Mouse (Mus musculus): ENCODE results near the gene Cox8a. TPM values are rescaled to one million over a fixed set of nuclear protein-coding genes. Genes with fewer than 3 reads are reported as not detected.

The Cox8a gene
- polyA plus RNA-seq, 1 experiment from 2014 or later = 822 TPM

DNA sequence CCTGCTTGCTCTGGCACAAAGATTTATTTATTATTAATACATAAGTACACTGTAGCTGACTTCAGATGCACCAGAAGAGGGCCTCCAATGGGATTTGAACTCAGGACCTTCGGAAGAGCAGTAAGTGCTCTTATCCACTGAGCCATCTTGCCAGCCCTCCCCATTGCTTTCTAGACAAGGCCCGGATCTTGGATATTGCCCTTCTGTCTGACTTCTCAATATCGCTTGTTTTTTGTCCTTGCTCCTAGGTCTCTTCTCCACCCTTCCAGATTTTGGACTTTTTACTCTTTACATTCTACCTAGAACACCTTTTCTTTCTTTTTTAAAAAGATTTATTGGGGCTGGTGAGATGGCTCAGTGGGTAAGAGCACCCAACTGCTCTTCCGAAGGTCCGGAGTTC is 1.3 kb upstream of the Cox8a start:
- WGBS = 97% methylated on average over 5 of the region's 5 CpGs
- peaks cover 29% of the 10 kb centered on the region for H3K4me1 ChIP-seq

DNA sequence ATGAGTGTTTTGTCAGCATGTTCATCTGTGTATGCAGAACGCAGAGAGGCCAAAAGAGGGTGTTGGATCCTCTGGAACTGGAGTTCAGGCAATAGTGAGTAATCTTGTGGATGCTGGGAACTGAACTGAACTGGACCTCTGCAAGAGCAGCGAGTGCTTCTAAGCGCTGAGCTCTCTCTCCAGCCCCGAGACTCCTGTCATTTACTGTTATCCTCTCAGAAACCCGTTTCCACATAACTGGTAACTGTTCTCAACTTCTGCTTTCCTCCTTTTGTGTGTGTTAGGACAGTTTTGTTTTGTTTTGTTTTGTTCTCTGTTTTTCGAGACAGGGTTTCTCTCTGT is 481 bp upstream of the Cox8a start:
- Histone ChIP-seq H3K27me3 (replicated peaks) (no peaks in the 10 kb centered on the region), H3K27ac (no peak overlapping the region), H3K4me2 (replicated peaks) (peak overlapping the region; percentile 91), H3K4me3 (peak overlapping the region; percentile 87), H3K4me1 (peaks cover 29% of the 10 kb centered on the region), H3K9me3 (no peaks in the 10 kb centered on the region), H3K9ac (0 out of 2 replicates have a peak overlapping the region, but pooled peaks have one; percentile 8), H3K36me3 (peaks cover 23% of the 10 kb centered on the region)
- WGBS = 10% methylated on average over 6 of the region's 6 CpGs
- peak; percentile 13; the same call in 1 of the 2 replicates for ATAC-seq (ENCODE audit: low FRiP score, low read depth)

More for the DNA sequence above, 1.3 kb upstream of the Cox8a start:
- ATAC-seq (ENCODE audit: low FRiP score, low read depth) = no peak
- H3K9me3 ChIP-seq = no peaks in the 10 kb centered on the region
- no peak overlapping the region for H3K4me3 ChIP-seq
- no peak overlapping the region for H3K4me2 ChIP-seq (replicated peaks)
- H3K9ac ChIP-seq = no peak overlapping the region
- H3K27ac ChIP-seq = no peak overlapping the region
- H3K36me3 ChIP-seq = peaks cover 18% of the 10 kb centered on the region
- no peaks in the 10 kb centered on the region for H3K27me3 ChIP-seq (replicated peaks)

- Histone ChIP-seq H3K4me3 (no peak overlapping the region), H3K36me3 (peaks cover 32% of the 10 kb centered on the region), H3K27ac (no peak overlapping the region), H3K9me3 (no peaks in the 10 kb centered on the region), H3K4me1 (peaks cover 29% of the 10 kb centered on the region), H3K4me2 (replicated peaks) (no peak overlapping the region), H3K27me3 (replicated peaks) (no peaks in the 10 kb centered on the region), H3K9ac (no peak overlapping the region)
- 93% methylated on average over 5 of the region's 5 CpGs for WGBS
- ATAC-seq (ENCODE audit: low FRiP score, low read depth) = no peak
Measured at GRCm38 (mm10) chr19:7214484-7214883, 2.9 kb downstream of the Cox8a start.

DNA sequence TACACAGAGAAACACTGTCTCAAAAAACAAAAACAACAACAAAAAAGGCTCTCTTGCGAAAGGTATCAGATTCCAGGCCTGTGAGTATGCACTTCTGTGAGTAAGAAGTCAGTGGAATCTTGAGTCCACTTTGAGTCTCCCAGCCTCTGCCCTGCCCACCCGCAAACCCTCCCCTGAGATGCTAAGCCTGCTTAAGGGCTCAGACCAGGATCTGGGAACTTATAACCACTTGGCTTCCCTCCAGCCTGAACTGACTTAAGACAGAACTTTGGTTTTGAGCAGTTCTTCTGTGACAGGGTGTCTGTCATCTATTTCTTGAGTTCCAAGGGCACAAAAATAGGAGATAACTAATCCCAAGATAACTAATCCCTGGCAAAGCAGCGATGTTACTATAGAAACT is 4.4 kb downstream of the Cox8a start:
- Histone ChIP-seq H3K9me3 (no peaks in the 10 kb centered on the region), H3K9ac (no peak overlapping the region), H3K4me2 (replicated peaks) (no peak overlapping the region), H3K36me3 (peaks cover 32% of the 10 kb centered on the region), H3K27me3 (replicated peaks) (no peaks in the 10 kb centered on the region), H3K4me1 (peaks cover 26% of the 10 kb centered on the region), H3K4me3 (no peak overlapping the region), H3K27ac (no peak overlapping the region)
- ATAC-seq (ENCODE audit: low FRiP score, low read depth) = no peak
- 94% methylated on average over 3 of the region's 3 CpGs for WGBS

DNA sequence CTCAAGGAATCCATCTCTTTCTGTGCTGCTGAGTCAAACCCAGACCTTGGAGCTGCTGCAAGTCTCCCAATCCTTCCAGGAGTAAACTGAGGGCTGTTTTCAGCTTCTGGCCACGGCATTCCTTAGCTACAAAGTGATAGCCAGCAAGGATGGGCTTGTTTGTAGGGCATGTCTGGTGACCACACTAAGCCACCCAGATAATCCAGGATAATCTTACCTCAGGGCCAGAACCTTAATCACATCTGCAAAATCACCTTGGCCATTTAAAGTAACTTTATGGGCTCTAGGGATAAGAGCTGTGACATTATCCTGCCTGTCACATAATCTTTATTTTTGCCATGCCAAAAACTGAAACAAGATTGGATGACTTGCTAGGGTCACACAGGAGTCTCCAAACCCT is 5.2 kb downstream of the Cox8a start:
- WGBS = 86% methylated on average over 1 of the region's 1 CpGs
- H3K27ac ChIP-seq = no peak overlapping the region
- peaks cover 32% of the 10 kb centered on the region for H3K36me3 ChIP-seq
- no peaks in the 10 kb centered on the region for H3K27me3 ChIP-seq (replicated peaks)
- no peak overlapping the region for H3K4me3 ChIP-seq
- H3K4me2 ChIP-seq (replicated peaks) = no peak overlapping the region
- H3K9ac ChIP-seq = no peak overlapping the region
- H3K4me1 ChIP-seq = peaks cover 23% of the 10 kb centered on the region
- ATAC-seq (ENCODE audit: low FRiP score, low read depth) = no peak
- H3K9me3 ChIP-seq = no peaks in the 10 kb centered on the region

DNA sequence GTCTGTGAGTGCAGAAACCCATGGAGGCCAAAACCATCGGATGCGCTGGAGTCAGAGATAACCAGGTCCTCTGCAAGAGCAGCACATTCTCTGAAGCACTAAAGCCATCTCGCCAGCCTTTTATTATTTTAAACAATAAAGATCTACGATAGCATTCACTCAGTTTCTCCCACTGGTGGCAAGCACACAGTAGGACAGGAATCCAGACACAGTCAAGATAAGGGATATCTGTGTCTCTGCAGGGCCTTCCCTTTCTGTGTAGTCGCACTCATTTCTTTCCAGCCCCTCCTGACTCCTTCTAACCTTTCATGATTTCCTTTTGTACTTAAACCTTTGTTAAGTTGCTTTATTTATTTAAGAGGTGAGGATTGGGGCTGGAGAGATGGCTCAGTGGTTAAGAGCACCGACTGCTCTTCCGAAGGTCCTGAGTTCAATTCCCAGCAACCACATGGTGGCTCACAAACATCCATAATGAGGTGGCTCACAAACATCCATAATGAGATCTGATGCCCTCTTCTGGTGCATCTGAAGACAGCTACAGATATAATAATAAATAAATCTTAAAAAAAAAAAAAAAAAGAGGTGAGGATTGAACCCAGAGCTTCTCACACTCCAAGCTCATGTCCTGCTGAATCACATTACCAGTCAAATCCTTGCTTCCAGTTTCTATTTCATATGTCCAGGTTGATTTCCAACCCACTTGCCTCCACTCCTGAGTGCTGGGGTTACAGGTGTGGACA is 7.3 kb downstream of the Cox8a start:
- ATAC-seq (ENCODE audit: low FRiP score, low read depth) = no peak
- peaks cover 16% of the 10 kb centered on the region for H3K4me1 ChIP-seq
- H3K4me3 ChIP-seq = no peak overlapping the region
- 88% methylated on average over 7 of the region's 7 CpGs for WGBS
- no peaks in the 10 kb centered on the region for H3K27me3 ChIP-seq (replicated peaks)
- H3K9ac ChIP-seq = no peak overlapping the region
- peaks cover 27% of the 10 kb centered on the region for H3K36me3 ChIP-seq
- H3K4me2 ChIP-seq (replicated peaks) = no peak overlapping the region
- H3K9me3 ChIP-seq = no peaks in the 10 kb centered on the region
- no peak overlapping the region for H3K27ac ChIP-seq

DNA sequence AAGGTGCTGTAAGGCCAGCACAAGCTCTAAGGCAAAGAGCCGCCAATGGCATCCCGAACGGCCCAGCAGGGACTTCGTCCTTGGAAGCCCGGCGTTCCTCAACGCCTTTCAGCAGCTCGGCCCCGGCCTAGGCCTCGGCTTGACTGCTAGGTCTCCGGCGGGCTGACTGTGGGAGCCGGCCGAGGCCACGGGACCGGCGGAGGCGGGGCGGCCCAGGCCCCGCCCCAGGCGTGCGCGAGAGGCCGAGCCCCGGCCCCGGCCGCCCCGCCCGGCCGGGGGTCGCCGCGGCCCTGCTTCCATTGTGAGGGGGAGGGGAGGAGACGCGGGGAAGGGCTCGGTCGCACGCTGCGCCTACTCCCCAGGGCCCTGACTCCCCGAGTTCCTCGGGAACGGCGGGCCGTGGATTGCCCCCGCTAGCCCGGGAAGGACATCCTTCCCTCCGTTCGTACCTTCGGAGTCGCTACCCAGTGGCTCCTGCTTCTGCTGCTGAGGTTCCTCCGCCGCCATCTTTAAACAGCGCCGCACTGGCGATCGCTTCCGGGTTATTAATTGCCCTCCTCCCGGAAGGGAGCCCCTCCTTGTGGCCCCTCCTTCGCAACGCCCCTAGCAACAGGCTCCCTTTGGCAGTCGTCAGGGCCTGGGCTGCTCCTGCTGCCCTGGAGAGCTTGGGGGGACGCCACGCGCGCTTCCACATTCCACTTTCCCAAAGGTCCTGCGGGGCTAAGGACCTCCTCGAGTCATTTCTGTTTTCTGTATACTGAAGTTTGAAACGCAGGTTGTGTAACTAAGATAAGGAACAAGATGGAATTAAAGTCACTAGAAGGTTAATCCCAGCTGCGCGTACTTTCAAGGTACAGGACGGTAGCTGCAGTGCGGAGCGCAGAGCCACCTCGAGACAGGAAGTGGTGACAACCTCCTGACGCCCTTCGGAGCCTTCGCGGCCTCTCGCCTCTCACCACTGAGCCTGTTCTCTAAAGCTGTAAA is 11.4 kb downstream of the Cox8a start, which contains the start of gene Otub1:
Otub1 (minus strand) TSS at position 564 of the 984 bp plus-strand sequence.
- H3K27me3 ChIP-seq (replicated peaks) = no peaks in the 10 kb centered on the region
- H3K9ac ChIP-seq = peak within 1 kb of the TSS; percentile 81
- peak; percentile 97 for ATAC-seq (ENCODE audit: low FRiP score, low read depth)
- peaks cover 24% of the 10 kb centered on the region for H3K4me1 ChIP-seq
- no peaks in the 10 kb centered on the region for H3K9me3 ChIP-seq
- peak within 1 kb of the TSS; percentile 90 for H3K4me3 ChIP-seq
- under 1% methylated on average over 76 of the region's 79 CpGs for WGBS
- peak within 1 kb of the TSS; percentile 93 for H3K27ac ChIP-seq
- peaks cover 31% of the 10 kb centered on the region for H3K36me3 ChIP-seq
- peak within 1 kb of the TSS; percentile 92 for H3K4me2 ChIP-seq (replicated peaks)

- H3K27ac ChIP-seq = peak overlapping the region; percentile 93
- peaks cover 24% of the 10 kb centered on the region for H3K4me1 ChIP-seq
- 41% methylated on average over 7 of the region's 7 CpGs for WGBS
- H3K4me3 ChIP-seq = peak overlapping the region; percentile 90
- H3K4me2 ChIP-seq (replicated peaks) = peak overlapping the region; percentile 92
- peaks cover 38% of the 10 kb centered on the region for H3K36me3 ChIP-seq
- ATAC-seq (ENCODE audit: low FRiP score, low read depth) = no peak
- H3K9me3 ChIP-seq = no peaks in the 10 kb centered on the region
- H3K27me3 ChIP-seq (replicated peaks) = no peaks in the 10 kb centered on the region
- peak overlapping the region; percentile 81 for H3K9ac ChIP-seq
Measured at GRCm38 (mm10) chr19:7205326-7205725, 12.1 kb downstream of the Cox8a start.

DNA sequence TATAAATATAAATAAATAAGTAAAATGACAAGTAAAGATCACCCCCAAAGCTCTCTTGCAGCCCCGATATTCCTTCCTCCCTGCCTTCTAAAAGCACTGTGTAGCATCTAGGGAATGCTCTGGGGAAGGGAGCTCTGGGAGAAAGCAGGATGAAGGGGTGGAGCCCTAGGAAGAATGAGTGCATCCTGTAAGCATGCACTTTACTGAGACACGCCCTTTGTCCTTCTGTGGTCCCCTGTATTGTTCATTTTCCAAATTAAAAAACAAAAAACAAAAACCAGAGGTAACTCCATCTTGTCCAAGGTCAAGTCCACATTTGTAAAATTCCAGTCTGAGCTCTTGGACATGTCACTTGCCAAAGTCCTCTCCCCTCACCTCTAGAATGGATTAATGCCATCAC is 12.5 kb downstream of the Cox8a start:
- WGBS = 69% methylated on average over 2 of the region's 2 CpGs
- peak overlapping the region; percentile 92 for H3K4me2 ChIP-seq (replicated peaks)

DNA sequence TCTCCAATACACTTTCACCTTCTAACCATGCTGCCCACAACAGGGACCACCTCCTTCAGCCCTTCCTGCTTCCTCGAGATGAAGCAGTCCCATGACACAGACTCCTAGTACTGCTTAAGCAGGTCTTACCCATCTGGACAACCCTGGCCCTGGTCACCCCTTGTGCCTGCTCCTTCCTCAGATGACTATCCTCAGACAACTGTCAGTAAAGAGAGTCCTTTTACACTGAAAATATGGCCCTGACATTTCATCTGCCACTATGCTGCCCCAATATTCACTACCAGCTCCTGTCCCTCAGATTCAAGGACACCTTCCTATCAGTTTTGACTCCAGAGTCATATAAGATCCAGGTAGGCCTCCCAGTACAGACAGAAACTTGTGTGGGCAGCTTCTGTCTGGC is 17.0 kb downstream of the Cox8a start:
- Histone ChIP-seq H3K4me2 (replicated peaks) (no peak overlapping the region), H3K9me3 (no peaks in the 10 kb centered on the region), H3K27ac (no peak overlapping the region), H3K4me3 (no peak overlapping the region), H3K4me1 (peaks cover 31% of the 10 kb centered on the region), H3K27me3 (replicated peaks) (peaks cover 2% of the 10 kb centered on the region; the same call in 1 of the 2 replicates), H3K36me3 (peaks cover 67% of the 10 kb centered on the region), H3K9ac (no peak overlapping the region)
- WGBS = 69% methylated on average over 1 of the region's 1 CpGs
- no peak for ATAC-seq (ENCODE audit: low FRiP score, low read depth)

More for the DNA sequence above, 12.5 kb downstream of the Cox8a start:
- Histone ChIP-seq H3K27ac (no peak overlapping the region), H3K27me3 (replicated peaks) (no peaks in the 10 kb centered on the region), H3K36me3 (peaks cover 42% of the 10 kb centered on the region), H3K4me3 (peak overlapping the region; percentile 90), H3K9ac (peak overlapping the region; percentile 81), H3K9me3 (no peaks in the 10 kb centered on the region), H3K4me1 (peaks cover 24% of the 10 kb centered on the region)
- ATAC-seq (ENCODE audit: low FRiP score, low read depth) = no peak

GRCm38 (mm10) chr19:7199089-7199488 is 18.3 kb downstream of the Cox8a start:
- no peak for ATAC-seq (ENCODE audit: low FRiP score, low read depth)
- Histone ChIP-seq H3K27me3 (replicated peaks) (peaks cover 6% of the 10 kb centered on the region; the same call in 1 of the 2 replicates), H3K27ac (no peak overlapping the region), H3K9ac (no peak overlapping the region), H3K9me3 (no peaks in the 10 kb centered on the region), H3K36me3 (peaks cover 64% of the 10 kb centered on the region), H3K4me3 (no peak overlapping the region), H3K4me2 (replicated peaks) (no peak overlapping the region), H3K4me1 (peaks cover 18% of the 10 kb centered on the region)
- 95% methylated on average over 13 of the region's 13 CpGs for WGBS

DNA sequence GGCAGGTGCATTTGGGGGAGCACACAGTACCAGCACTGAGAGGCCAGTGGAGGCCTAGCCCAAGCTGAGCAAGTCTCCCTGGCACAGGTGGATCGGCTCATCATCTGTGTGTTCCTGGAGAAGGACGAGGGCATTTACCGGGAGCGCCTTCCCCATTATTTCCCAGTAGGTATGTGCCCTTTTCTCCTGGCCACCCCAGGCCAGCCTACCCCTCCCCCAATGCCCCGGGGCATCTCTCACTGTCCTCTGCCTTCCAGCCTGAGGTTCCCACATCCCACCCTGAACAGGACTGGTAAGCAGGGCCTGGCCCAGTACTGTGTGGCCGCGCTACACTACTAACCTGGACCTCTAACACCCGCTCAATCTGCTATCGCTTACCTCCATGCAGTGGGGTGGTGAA is 20.0 kb downstream of the Cox8a start:
- Histone ChIP-seq H3K4me1 (peaks cover 22% of the 10 kb centered on the region), H3K4me2 (replicated peaks) (no peak overlapping the region), H3K36me3 (peaks cover 47% of the 10 kb centered on the region), H3K9ac (no peak overlapping the region), H3K4me3 (no peak overlapping the region), H3K27ac (no peak overlapping the region), H3K9me3 (no peaks in the 10 kb centered on the region), H3K27me3 (replicated peaks) (peaks cover 14% of the 10 kb centered on the region; the same call in 1 of the 2 replicates)
- ATAC-seq (ENCODE audit: low FRiP score, low read depth) = peak; percentile 48
- 81% methylated on average over 9 of the region's 9 CpGs for WGBS
